Mouse (Mus musculus) embryonic facial prominence, embryonic 15.5 days (tissue): ENCODE measurements around the gene Gsdma3. TPM values are rescaled to one million over a fixed set of nuclear protein-coding genes. Genes with fewer than 3 reads are reported as not detected.

ENCODE experiments used
- polyA plus RNA-seq: library from polyadenylated mRNA; unstranded; fragments of >200 nt; fragmentation: Nextera tagmentation; extraction: Ambion mirVana; gene quantifications from 2 replicates; pipeline ENCODE4 v1.2.1, GENCODE M21; 2015

Gene Gsdma3
- polyA plus RNA-seq, 1 experiment from 2014 or later = not detected

Other genes starting within 250 kb of the Gsdma3 start
- gene Tcap, start 242.5 kb upstream of the Gsdma3 start, polyA plus RNA-seq = 8.4 and 12.2 TPM in 2 replicates
- gene Pnmt, start 239.9 kb upstream of the Gsdma3 start, polyA plus RNA-seq = 0.56 and 0.66 TPM in 2 replicates
- gene Pgap3, start 225.9 kb upstream of the Gsdma3 start, polyA plus RNA-seq = 13.7 and 16.8 TPM in 2 replicates
- gene Erbb2, start 213.9 kb upstream of the Gsdma3 start, polyA plus RNA-seq = 60.7 and 64.0 TPM in 2 replicates
- gene Mien1, start 187.4 kb upstream of the Gsdma3 start, polyA plus RNA-seq = 109 and 111 TPM in 2 replicates
- 16.2 and 22.4 TPM in 2 replicates for gene Grb7, start 180.0 kb upstream of the Gsdma3 start, polyA plus RNA-seq
- gene Ikzf3, start 80.3 kb upstream of the Gsdma3 start, polyA plus RNA-seq = 0.33 and 0.67 TPM in 2 replicates
- gene Zpbp2, start 75.3 kb upstream of the Gsdma3 start, polyA plus RNA-seq = 0.16 TPM in 1 of 2 replicates, not detected in the other
- 76.4 and 87.3 TPM in 2 replicates for gene Ormdl3, start 39.0 kb upstream of the Gsdma3 start, polyA plus RNA-seq
- gene Lrrc3c, start 28.1 kb upstream of the Gsdma3 start, polyA plus RNA-seq = not detected in 2 replicates
- gene Gm12355, start 699 bp upstream of the Gsdma3 start, polyA plus RNA-seq = 0.85 and 2.6 TPM in 2 replicates
- gene Gsdma2, start 20.4 kb downstream of the Gsdma3 start, polyA plus RNA-seq = not detected in 2 replicates
- gene Gsdma, start 38.0 kb downstream of the Gsdma3 start, polyA plus RNA-seq = 11.8 and 14.0 TPM in 2 replicates
- gene Psmd3, start 56.2 kb downstream of the Gsdma3 start, polyA plus RNA-seq = 204 and 214 TPM in 2 replicates
- 0.12 and 0.31 TPM in 2 replicates for gene Csf3, start 74.9 kb downstream of the Gsdma3 start, polyA plus RNA-seq
- 52.3 and 53.3 TPM in 2 replicates for gene Med24, start 103.1 kb downstream of the Gsdma3 start, polyA plus RNA-seq
- 51.0 and 51.2 TPM in 2 replicates for gene Thra, start 114.3 kb downstream of the Gsdma3 start, polyA plus RNA-seq
- 1.7 and 1.8 TPM in 2 replicates for gene Nr1d1, start 149.0 kb downstream of the Gsdma3 start, polyA plus RNA-seq
- gene Msl1, start 169.2 kb downstream of the Gsdma3 start, polyA plus RNA-seq = 28.7 and 30.4 TPM in 2 replicates
- 37.0 and 42.2 TPM in 2 replicates for gene Casc3, start 178.5 kb downstream of the Gsdma3 start, polyA plus RNA-seq
- gene Rapgefl1, start 210.4 kb downstream of the Gsdma3 start, polyA plus RNA-seq = 13.0 and 13.9 TPM in 2 replicates
- 4.8 and 5.3 TPM in 2 replicates for gene Wipf2, start 237.3 kb downstream of the Gsdma3 start, polyA plus RNA-seq